Comparison of ENCODE assay signal across 10 mouse cellular contexts in genomic region chr3:102445567-102445966, GRCm38 (mm10). TPM values are rescaled to one million over a fixed set of nuclear protein-coding genes. Genes with fewer than 3 reads are reported as not detected.
A peak's percentile ranks its signal among the peaks of the same experiment; 100 is the strongest.
DNase-seq lines count a peak whose midpoint lies in the region; TF ChIP-seq lines count a peak whose summit lies in the region.
"Had no signal": no experiment of that assay in that cellular context is flagged by ENCODE, and none has a peak within 500 bp of the region (broad histone marks: within the 10 kb centered on the region; RNA-seq: fewer than 3 reads in every experiment).

No protein-coding gene starts in this region.

- H3K79me2 ChIP-seq in liver, adult 2 months (ENCODE audit: control insufficient read depth, insufficient read depth, low read length), result no peaks in the 10 kb centered on the region

- no peaks in the 10 kb centered on the region for H3K27me3 ChIP-seq in liver, adult 2 months (ENCODE audit: control insufficient read depth, insufficient read depth, low read length)
- H3K27me3 ChIP-seq: hindbrain, embryonic 15.5 days had no signal

- no peak overlapping the region for H3K9ac ChIP-seq in liver, adult 2 months (ENCODE audit: low read depth, low read length)
- H3K9ac ChIP-seq: hindbrain, embryonic 15.5 days had no signal

- peak; percentile 42 for DNase-seq in liver, adult 2 months (ENCODE audit: extremely low read depth, low read depth, low spot score)
- DNase-seq in liver, result no peak
- peak; percentile 85 for DNase-seq in heart, adult 8-10 months (ENCODE audit: low spot score)
- DNase-seq in kidney, postnatal 25 days, result peak; percentile 56 to 62
- DNase-seq in testis, postnatal 14 days (ENCODE audit: low spot score), result peak; percentile 19
- DNase-seq in right cerebral cortex, postnatal 36 days (ENCODE audit: low spot score in 2 of 2), result no peak
- DNase-seq in layer of hippocampus, postnatal 25 days (ENCODE audit: extremely low spot score in 1 of 2, low spot score in 1 of 2), result no peak

- no peak for TF ChIP-seq POLR2A in liver, adult 2 months (IDR thresholded peaks at IDR 0.05; ENCODE audit: extremely low read depth, insufficient read depth, low read length)

- TF ChIP-seq CTCF in liver, adult 2 months (IDR thresholded peaks at IDR 0.05; ENCODE audit: low read depth, low read length), result no peak

- no peaks in the 10 kb centered on the region for H3K4me1 ChIP-seq in liver, adult 2 months (ENCODE audit: control insufficient read depth, insufficient read depth, low read length)
- H3K4me1 ChIP-seq: hindbrain, embryonic 15.5 days had no signal

- WGBS in liver, adult 2 months, result 53% methylated on average over 3 of the region's 3 CpGs

- no peak overlapping the region for H3K4me3 ChIP-seq in liver, adult 2 months (ENCODE audit: insufficient read depth, low read depth, low read length)
- H3K4me3 ChIP-seq: hindbrain, embryonic 15.5 days; myocyte had no signal

- H3K27ac ChIP-seq in liver, adult 2 months (replicated peaks; ENCODE audit: insufficient read depth, low read depth, low read length), result no peak overlapping the region; the same call in 1 of the 2 replicates
- H3K27ac ChIP-seq: hindbrain, embryonic 15.5 days had no signal

- no peaks in the 10 kb centered on the region for H3K36me3 ChIP-seq in liver, adult 2 months (ENCODE audit: control insufficient read depth, insufficient read depth, low read length)
- H3K36me3 ChIP-seq: hindbrain, embryonic 15.5 days had no signal

RNA-seq across cellular contexts. Expression of gene Ngf, which starts 24.2 kb away (rescaled TPM):
- 3.4 and 4.4 TPM in 2 replicates for total RNA-seq in liver, adult 2 months (2014; rRNA removed)
- 8.5 and 10.3 TPM in 2 replicates for polyA plus RNA-seq in liver, adult 2 months (2012; rRNA removed)
- 1 to 10 TPM; 4.2 to 7.9 (median 6.4) TPM for total RNA-seq in heart, adult 8-10 months (2022)
- total RNA-seq in layer of hippocampus, postnatal 25 days (2021), result 10 to 100 TPM; 11.6 to 12.0 TPM
- total RNA-seq: megakaryocyte progenitor cell, adult 5-6 weeks had no signal

Comparison
In these comparisons a context has a peak if more than half of its experiments do, and no peak if none do; other contexts are left out.
1. DNase-seq: peak in liver, adult 2 months (single experiment), heart, adult 8-10 months (single experiment), kidney, postnatal 25 days (2 of 2) and testis, postnatal 14 days (single experiment); none in liver (single experiment), right cerebral cortex, postnatal 36 days (0 of 2) and layer of hippocampus, postnatal 25 days (0 of 2).